Mouse (Mus musculus): ENCODE data around the gene Spaca4. TPM values are rescaled to one million over a fixed set of nuclear protein-coding genes. Genes with fewer than 3 reads are reported as not detected.

Spaca4 gene
- polyA plus RNA-seq, 1 experiment: not detected

DNA sequence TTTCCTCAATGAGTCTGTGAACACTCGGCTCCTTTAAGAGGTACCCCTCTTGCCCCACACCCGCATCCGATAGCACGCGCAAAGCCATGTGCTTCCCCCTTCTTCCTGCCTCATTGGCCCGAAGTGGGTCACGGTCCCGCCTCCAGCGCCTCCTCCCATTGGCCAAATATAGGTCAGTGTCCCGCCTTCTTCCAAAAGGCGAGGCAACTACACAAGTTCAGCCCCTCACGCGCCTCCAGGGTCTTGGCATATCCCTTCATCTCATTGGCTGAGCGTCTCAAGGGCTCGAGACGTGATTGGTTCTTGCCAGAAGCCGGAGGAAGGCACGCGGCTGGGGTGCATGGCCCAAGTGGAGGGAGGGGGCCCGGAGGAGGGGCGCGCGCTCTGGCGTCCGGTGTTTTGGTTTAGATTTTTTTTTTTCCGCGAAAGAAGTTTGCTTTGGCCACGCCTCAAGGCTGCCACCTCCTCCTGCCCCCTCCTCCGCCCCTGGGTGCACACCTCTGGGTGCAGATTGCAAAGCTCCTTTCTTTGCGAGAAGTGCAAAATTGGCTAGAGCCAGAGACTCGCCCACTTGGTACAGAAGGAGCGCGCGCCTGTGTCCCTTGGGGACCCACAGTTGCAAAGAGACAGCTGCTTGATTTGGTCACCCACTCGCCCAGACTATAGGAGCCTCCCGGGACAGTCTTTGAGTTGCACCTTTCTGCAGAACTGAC, 20.7 kb downstream of the Spaca4 start, which contains the start of gene Dbp:
Gene Dbp (plus strand): TSS at position 359 of the 713 bp plus-strand sequence.
- TF ChIP-seq TAL1 (IDR thresholded peaks at IDR 0.05; ENCODE audit: low read length) (no peak), GATA1 (IDR thresholded peaks at IDR 0.05; ENCODE audit: low read length) (no peak)
- Histone ChIP-seq H3K4me1 (ENCODE audit: control insufficient read depth) (peaks cover 52% of the 10 kb centered on the region), H3K9me3 (ENCODE audit: control insufficient read depth, low read length) (0 out of 2 replicates have a peak, but pooled peaks cover 2% of the 10 kb centered on the region), H3K4me3 (replicated peaks) (peak within 1 kb of the TSS; percentile 67), H3K27me3 (ENCODE audit: control insufficient read depth) (peaks cover 35% of the 10 kb centered on the region), H3K36me3 (ENCODE audit: control insufficient read depth) (peaks cover 2% of the 10 kb centered on the region)

DNA sequence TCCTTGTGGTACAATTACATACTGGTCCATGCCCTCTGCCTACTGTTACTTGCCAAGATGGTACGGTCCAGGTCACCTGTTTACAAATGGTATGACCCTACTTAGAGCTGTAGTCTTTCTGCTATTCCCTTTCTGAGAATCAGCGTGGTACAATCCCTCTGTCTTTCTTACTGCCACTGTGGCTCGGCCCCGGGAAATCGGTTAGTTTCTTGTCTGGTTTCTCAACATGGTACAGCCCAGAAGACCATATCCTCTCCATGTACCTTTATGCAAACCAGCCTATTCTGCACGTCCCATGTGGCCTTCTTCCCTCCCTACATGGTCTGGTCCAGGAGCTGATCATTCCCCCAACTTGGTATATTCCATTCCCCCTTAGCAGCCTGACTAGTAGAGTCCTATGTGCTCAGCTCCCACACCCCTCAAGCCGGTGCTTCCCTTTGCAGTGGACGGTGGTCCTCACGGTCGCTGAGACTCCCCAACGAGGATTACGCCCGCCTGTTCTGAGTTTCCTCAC, 21.5 kb downstream of the Spaca4 start:
- H3K27me3 ChIP-seq (ENCODE audit: control insufficient read depth): peaks cover 43% of the 10 kb centered on the region
- peaks cover 2% of the 10 kb centered on the region; the same call in 1 of the 2 replicates for H3K9me3 ChIP-seq (ENCODE audit: control insufficient read depth, low read length)
- TF ChIP-seq GATA1 (IDR thresholded peaks at IDR 0.05; ENCODE audit: low read length) (no peak), TAL1 (IDR thresholded peaks at IDR 0.05; ENCODE audit: low read length) (no peak)
- H3K4me1 ChIP-seq (ENCODE audit: control insufficient read depth): peaks cover 52% of the 10 kb centered on the region
- no peaks in the 10 kb centered on the region for H3K36me3 ChIP-seq (ENCODE audit: control insufficient read depth)
- H3K4me3 ChIP-seq (replicated peaks): peak overlapping the region; percentile 67

DNA sequence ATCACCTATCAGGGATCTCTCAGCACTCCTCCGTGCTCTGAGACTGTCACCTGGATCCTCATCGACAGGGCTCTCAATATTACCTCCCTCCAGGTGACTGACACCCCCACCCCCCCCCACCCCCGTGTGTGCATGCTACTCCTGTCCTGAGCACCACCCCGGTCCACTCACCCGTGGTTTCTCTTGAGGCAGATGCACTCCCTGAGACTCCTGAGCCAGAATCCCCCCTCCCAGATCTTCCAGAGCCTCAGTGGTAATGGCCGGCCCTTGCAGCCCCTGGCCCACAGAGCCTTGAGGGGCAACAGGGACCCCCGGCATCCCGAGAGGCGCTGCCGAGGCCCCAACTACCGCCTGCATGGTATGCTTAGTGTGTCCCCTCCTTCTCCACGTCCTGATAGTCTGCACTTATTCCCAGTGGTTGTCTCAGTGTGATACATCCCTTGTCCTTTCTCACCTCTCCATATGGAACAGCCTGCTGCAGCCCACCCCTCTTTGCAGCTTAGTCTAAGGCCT, 22.0 kb downstream of the Spaca4 start:
- Histone ChIP-seq H3K36me3 (ENCODE audit: control insufficient read depth) (no peaks in the 10 kb centered on the region), H3K9me3 (ENCODE audit: control insufficient read depth, low read length) (peaks cover 2% of the 10 kb centered on the region; the same call in 1 of the 2 replicates), H3K27me3 (ENCODE audit: control insufficient read depth) (peaks cover 48% of the 10 kb centered on the region), H3K4me1 (ENCODE audit: control insufficient read depth) (peaks cover 51% of the 10 kb centered on the region), H3K4me3 (replicated peaks) (peak overlapping the region; percentile 67)
- TF ChIP-seq GATA1 (IDR thresholded peaks at IDR 0.05; ENCODE audit: low read length): no peak
- TF ChIP-seq TAL1 (IDR thresholded peaks at IDR 0.05; ENCODE audit: low read length): no peak

DNA sequence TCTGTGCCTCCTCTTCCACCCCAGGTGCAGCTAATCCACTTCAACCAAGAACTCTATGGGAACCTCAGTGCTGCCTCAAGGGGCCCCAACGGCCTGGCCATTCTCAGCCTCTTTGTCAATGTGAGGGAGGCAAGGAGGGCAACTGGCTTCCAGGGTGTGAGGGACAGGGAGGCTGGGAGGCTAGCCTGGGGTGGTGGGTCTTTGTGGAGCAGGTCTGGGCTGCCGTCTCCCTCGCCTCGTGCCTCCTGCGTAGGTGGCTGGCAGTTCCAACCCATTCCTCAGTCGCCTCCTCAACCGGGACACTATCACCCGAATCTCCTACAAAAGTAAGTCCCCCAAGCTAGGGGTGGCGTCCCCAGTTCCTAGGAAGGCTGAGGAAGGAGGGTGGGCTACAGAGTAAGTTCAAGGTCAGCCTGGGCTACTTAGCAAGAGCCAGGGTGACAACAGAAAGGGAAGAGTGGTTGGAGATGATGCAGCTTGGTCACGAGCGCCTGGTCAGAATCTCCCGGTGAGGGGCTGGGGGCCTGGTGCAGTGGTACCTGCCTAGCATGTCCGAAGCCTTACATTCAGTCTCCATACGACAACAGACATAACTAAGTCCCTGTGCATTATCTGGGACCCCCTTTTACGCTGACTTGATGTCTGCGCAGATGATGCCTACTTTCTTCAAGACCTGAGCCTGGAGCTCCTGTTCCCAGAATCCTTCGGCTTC, 22.6 kb downstream of the Spaca4 start:
- no peak overlapping the region for H3K4me3 ChIP-seq (replicated peaks)
- H3K9me3 ChIP-seq (ENCODE audit: control insufficient read depth, low read length): peaks cover 2% of the 10 kb centered on the region; the same call in 1 of the 2 replicates
- TF ChIP-seq TAL1 (IDR thresholded peaks at IDR 0.05; ENCODE audit: low read length) (no peak), GATA1 (IDR thresholded peaks at IDR 0.05; ENCODE audit: low read length) (no peak)
- H3K36me3 ChIP-seq (ENCODE audit: control insufficient read depth): no peaks in the 10 kb centered on the region
- peaks cover 45% of the 10 kb centered on the region for H3K4me1 ChIP-seq (ENCODE audit: control insufficient read depth)
- peaks cover 54% of the 10 kb centered on the region for H3K27me3 ChIP-seq (ENCODE audit: control insufficient read depth)

DNA sequence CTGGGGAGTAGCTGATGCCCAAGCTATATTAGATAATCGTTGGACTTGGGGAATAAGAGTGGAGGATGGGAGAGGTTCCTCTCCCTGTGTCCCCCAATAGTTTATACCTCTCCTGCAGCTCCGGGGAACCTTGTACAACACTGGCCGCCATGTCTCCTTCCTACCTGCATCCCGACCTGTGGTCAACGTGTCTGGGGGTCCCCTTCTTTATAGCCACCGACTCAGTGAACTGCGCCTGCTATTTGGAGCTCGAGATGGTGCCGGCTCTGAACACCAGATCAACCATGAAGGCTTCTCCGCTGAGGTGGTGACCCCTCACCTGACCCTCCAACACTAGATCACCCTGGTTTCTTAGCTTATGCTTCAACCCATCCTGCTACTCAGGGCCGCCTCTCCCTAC, 23.3 kb downstream of the Spaca4 start:
- H3K27me3 ChIP-seq (ENCODE audit: control insufficient read depth): peaks cover 57% of the 10 kb centered on the region
- H3K4me1 ChIP-seq (ENCODE audit: control insufficient read depth): peaks cover 38% of the 10 kb centered on the region
- no peak overlapping the region for H3K4me3 ChIP-seq (replicated peaks)
- TF ChIP-seq GATA1 (IDR thresholded peaks at IDR 0.05; ENCODE audit: low read length) (no peak), TAL1 (IDR thresholded peaks at IDR 0.05; ENCODE audit: low read length) (no peak)
- H3K9me3 ChIP-seq (ENCODE audit: control insufficient read depth, low read length): peaks cover 2% of the 10 kb centered on the region; the same call in 1 of the 2 replicates
- H3K36me3 ChIP-seq (ENCODE audit: control insufficient read depth): no peaks in the 10 kb centered on the region

DNA sequence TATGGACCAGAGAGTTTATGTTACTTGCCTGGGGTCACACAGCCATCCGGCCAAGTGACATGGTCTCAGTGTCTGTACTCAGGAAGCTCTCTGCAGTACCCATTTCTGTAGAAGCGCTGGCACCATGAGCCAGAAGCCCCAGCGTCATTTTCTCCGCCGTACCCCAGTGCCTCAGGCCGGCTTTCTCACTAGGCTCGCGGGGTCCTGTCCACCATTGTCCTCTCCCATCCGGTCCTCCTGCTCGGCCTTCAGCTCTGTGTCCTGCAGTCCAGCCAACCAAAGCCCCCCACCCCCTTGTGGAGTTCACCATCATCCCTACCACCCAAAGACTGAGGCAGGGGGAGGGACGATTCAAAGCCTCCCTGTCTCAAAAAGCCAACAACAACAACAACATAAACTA, 24.0 kb downstream of the Spaca4 start:
- peaks cover 31% of the 10 kb centered on the region for H3K4me1 ChIP-seq (ENCODE audit: control insufficient read depth)
- H3K36me3 ChIP-seq (ENCODE audit: control insufficient read depth): no peaks in the 10 kb centered on the region
- H3K9me3 ChIP-seq (ENCODE audit: control insufficient read depth, low read length): peaks cover 2% of the 10 kb centered on the region; the same call in 1 of the 2 replicates
- no peak overlapping the region for H3K4me3 ChIP-seq (replicated peaks)
- peaks cover 57% of the 10 kb centered on the region for H3K27me3 ChIP-seq (ENCODE audit: control insufficient read depth)
- no peak for TF ChIP-seq GATA1 (IDR thresholded peaks at IDR 0.05; ENCODE audit: low read length)
- no peak for TF ChIP-seq TAL1 (IDR thresholded peaks at IDR 0.05; ENCODE audit: low read length)

DNA sequence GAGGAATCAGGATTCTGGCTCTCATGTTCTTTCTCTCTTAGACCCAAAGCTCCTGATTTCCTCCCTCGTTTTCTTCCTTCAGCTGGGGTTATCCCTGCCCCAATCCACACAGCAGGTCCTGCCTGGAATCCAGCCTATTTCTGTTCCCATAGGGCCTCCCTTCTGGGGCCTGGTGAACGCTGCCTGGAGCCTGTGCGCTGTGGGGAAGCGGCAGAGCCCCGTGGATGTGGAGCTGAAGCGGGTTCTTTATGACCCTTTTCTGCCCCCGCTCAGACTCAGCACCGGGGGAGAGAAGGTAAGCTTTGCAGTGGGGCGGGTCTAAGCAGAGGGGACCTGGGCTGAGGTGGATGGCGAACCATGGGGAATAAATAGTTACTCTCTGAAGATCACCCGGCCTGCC, 24.5 kb downstream of the Spaca4 start:
- H3K36me3 ChIP-seq (ENCODE audit: control insufficient read depth): no peaks in the 10 kb centered on the region
- TF ChIP-seq TAL1 (IDR thresholded peaks at IDR 0.05; ENCODE audit: low read length): no peak
- TF ChIP-seq GATA1 (IDR thresholded peaks at IDR 0.05; ENCODE audit: low read length): no peak
- H3K4me1 ChIP-seq (ENCODE audit: control insufficient read depth): peaks cover 26% of the 10 kb centered on the region
- no peak overlapping the region for H3K4me3 ChIP-seq (replicated peaks)
- H3K27me3 ChIP-seq (ENCODE audit: control insufficient read depth): peaks cover 57% of the 10 kb centered on the region
- H3K9me3 ChIP-seq (ENCODE audit: control insufficient read depth, low read length): peaks cover 2% of the 10 kb centered on the region; the same call in 1 of the 2 replicates

DNA sequence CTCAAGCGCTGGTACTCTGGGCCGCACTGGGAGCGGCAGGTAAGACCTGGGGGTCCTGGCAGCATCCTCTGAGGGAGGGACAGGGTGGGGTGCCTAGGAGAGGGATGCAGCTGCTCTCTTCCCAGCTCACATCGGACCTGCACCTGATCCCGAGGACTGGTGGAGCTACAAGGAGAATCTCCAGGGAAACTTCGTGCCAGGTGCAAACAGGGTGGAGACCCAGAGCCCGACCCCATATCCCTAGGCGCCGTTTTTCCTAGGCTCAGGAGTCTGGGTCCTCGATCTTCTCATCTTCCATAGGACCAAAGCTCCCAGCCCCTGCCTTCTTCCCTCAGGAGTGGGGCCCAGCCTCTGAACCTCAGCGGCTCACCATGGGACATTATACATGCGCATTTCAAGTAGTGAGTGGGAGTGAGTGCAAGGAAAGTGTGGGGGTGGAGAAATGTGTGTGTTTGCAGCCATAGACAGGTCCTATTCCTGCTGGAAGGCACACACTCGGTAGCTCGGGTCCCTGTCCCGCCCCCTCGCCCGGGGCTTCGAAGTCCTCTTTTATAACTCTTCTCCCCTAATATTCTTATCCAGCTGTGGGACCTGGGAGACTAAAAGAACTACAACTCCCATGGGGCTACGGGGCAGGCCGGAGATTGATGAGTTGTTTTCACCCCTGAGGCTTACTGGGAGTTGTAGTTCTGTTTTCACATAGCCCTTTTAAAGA, 25.2 kb downstream of the Spaca4 start:
- no peak overlapping the region for H3K4me3 ChIP-seq (replicated peaks)
- H3K9me3 ChIP-seq (ENCODE audit: control insufficient read depth, low read length): peaks cover 2% of the 10 kb centered on the region; the same call in 1 of the 2 replicates
- TF ChIP-seq TAL1 (IDR thresholded peaks at IDR 0.05; ENCODE audit: low read length) (no peak), GATA1 (IDR thresholded peaks at IDR 0.05; ENCODE audit: low read length) (no peak)
- peaks cover 53% of the 10 kb centered on the region for H3K27me3 ChIP-seq (ENCODE audit: control insufficient read depth)
- H3K4me1 ChIP-seq (ENCODE audit: control insufficient read depth): peaks cover 20% of the 10 kb centered on the region
- H3K36me3 ChIP-seq (ENCODE audit: control insufficient read depth): no peaks in the 10 kb centered on the region
